Mouse (Mus musculus) olfactory bulb, adult 2 months (tissue): Measurements from ENCODE around the gene Celf2.

ENCODE experiments used
- CTCF ChIP-seq: fragments of 200-500 bp; IDR thresholded peaks from 2 replicates; pipeline ENCODE4 v1.5.1; 2012; ENCODE audit warnings: low read depth, mild to moderate bottlenecking, low read length, moderate library complexity; ENCODE audit not compliant: insufficient read depth
- POLR2A ChIP-seq: fragments of 200-500 bp; IDR thresholded peaks from 2 replicates; pipeline ENCODE4 v1.6.1; 2012; ENCODE audit warnings: mild to moderate bottlenecking, low read depth, low read length, moderate library complexity; ENCODE audit not compliant: insufficient read depth

GRCm38 (mm10) chr2:6796754-6797153 is 712.6 kb downstream of the Celf2 start:
- no peak for TF ChIP-seq CTCF
- TF ChIP-seq POLR2A = no peak
